Mouse (Mus musculus) G1E (cell line): ENCODE measurements around the gene Phgr1. TPM values are rescaled to one million over a fixed set of nuclear protein-coding genes. Genes with fewer than 3 reads are reported as not detected.

Source experiments
- ATAC-seq: 2 replicates; pipeline ENCODE4 v1.8.0; 2016; ENCODE audit warnings: mild to moderate bottlenecking; ENCODE audit not compliant: insufficient number of reproducible peaks, poor library complexity, low FRiP score, severe bottlenecking; ENCODE audit errors: extremely low read depth
- DNase-seq: peaks from one replicate; pipeline ENCODE4 v3.0.0; 2012; ENCODE audit warnings: low spot score
- H3K27me3 ChIP-seq: 2 replicates; pipeline ENCODE4 v1.6.1; 2012; ENCODE audit warnings: mild to moderate bottlenecking, low read length, inconsistent platforms; ENCODE audit not compliant: insufficient read depth
- H3K36me3 ChIP-seq: replicated peaks from 2 replicates; pipeline ENCODE3; 2012; ENCODE audit warnings: mild to moderate bottlenecking, inconsistent platforms
- H3K4me1 ChIP-seq: 2 replicates; pipeline ENCODE4 v1.6.1; 2012; ENCODE audit warnings: low read depth, low read length, inconsistent platforms, mixed read lengths; ENCODE audit not compliant: insufficient read depth
- H3K4me3 ChIP-seq: 2 replicates; pipeline ENCODE4 v1.5.1; 2012; ENCODE audit warnings: low read depth, mild to moderate bottlenecking, inconsistent platforms, low read length, moderate library complexity, mixed read lengths
- H3K9me3 ChIP-seq: replicated peaks from 2 replicates; pipeline ENCODE4 v1.6.1; 2012; ENCODE audit warnings: inconsistent platforms
- CTCF ChIP-seq: IDR thresholded peaks from 2 replicates; pipeline ENCODE4 v1.5.1; 2012; ENCODE audit warnings: low read depth, low read length, inconsistent platforms, mixed read lengths
- GATA1 ChIP-seq: IDR thresholded peaks from 2 replicates; pipeline ENCODE4 v1.6.1; 2012; ENCODE audit warnings: borderline replicate concordance, low read length, inconsistent platforms, mixed read lengths
- GATA2 ChIP-seq: IDR thresholded peaks from 2 replicates; pipeline ENCODE4 v1.6.1; 2012; ENCODE audit warnings: low read depth, low read length, inconsistent platforms, borderline replicate concordance
- POLR2AphosphoS5 ChIP-seq: IDR thresholded peaks from 2 replicates; pipeline ENCODE4 v1.6.1; 2012; ENCODE audit warnings: low read depth, low read length, inconsistent platforms; ENCODE audit not compliant: insufficient replicate concordance
- TAL1 ChIP-seq: conservative IDR thresholded peaks from 2 replicates; pipeline ENCODE4 v1.6.1; 2012; ENCODE audit warnings: low read depth, low read length, inconsistent platforms, mixed read lengths
- polyA plus RNA-seq: library from polyadenylated mRNA; stranded (reverse); fragments of >175 nt; gene quantifications from 2 replicates; pipeline ENCODE4 v1.2.3, GENCODE M21; 2012
- total RNA-seq, 2 experiments: library from RNA; stranded (forward) in 1 of 2; stranded (reverse) in 1 of 2; fragments of 200-1000 nt in 1 of 2; fragments of >200 nt in 1 of 2; fragmentation: Nextera tagmentation in 1 of 2; gene quantifications; 2 replicates each; pipeline ENCODE4 v1.2.3; 2014 to 2017

The Phgr1 gene
- total and polyA plus RNA-seq, 3 experiments, result not detected

- no peak for ATAC-seq
- TF ChIP-seq GATA1 (no peak), POLR2AphosphoS5 (no peak), CTCF (no peak), TAL1 (no peak), GATA2 (no peak)
- DNase-seq, result no peak
- peaks cover 10% of the 10 kb centered on the region for H3K27me3 ChIP-seq
- H3K36me3 ChIP-seq, result no peaks in the 10 kb centered on the region
- no peak overlapping the region for H3K4me3 ChIP-seq
- H3K9me3 ChIP-seq, result no peaks in the 10 kb centered on the region
- peaks cover 26% of the 10 kb centered on the region for H3K4me1 ChIP-seq
Observed at GRCm38 (mm10) chr2:118741183-118741582, 31.4 kb upstream of the Phgr1 start.

GRCm38 (mm10) chr2:118743261-118743943 lies 29.2 kb upstream of the Phgr1 start:
- Histone ChIP-seq H3K4me1 (peaks cover 43% of the 10 kb centered on the region), H3K4me3 (no peak overlapping the region), H3K36me3 (peaks cover 12% of the 10 kb centered on the region), H3K9me3 (no peaks in the 10 kb centered on the region), H3K27me3 (peaks cover 9% of the 10 kb centered on the region)
- ATAC-seq (0 out of 2 replicates have a peak, but pooled peaks have one; percentile 24), DNase-seq (peak; percentile 69)
- no peak for TF ChIP-seq POLR2AphosphoS5
- TF ChIP-seq CTCF, result peak; percentile 36; the same call in 1 of the 2 replicates

- ATAC-seq (no peak), DNase-seq (no peak)
- Histone ChIP-seq H3K36me3 (peaks cover 24% of the 10 kb centered on the region), H3K9me3 (no peaks in the 10 kb centered on the region), H3K4me3 (peak overlapping the region; percentile 93; the same call in 1 of the 2 replicates), H3K4me1 (peaks cover 54% of the 10 kb centered on the region), H3K27me3 (peaks cover 9% of the 10 kb centered on the region)
- TF ChIP-seq GATA1 (no peak), GATA2 (no peak), TAL1 (no peak), CTCF (no peak)
Observed at GRCm38 (mm10) chr2:118744621-118745020, 27.9 kb upstream of the Phgr1 start.

- no peaks in the 10 kb centered on the region for H3K9me3 ChIP-seq
- peaks cover 52% of the 10 kb centered on the region for H3K4me1 ChIP-seq
- TF ChIP-seq GATA2, result no peak
- TF ChIP-seq TAL1, result no peak
- TF ChIP-seq CTCF, result no peak
- TF ChIP-seq GATA1, result no peak
- TF ChIP-seq POLR2AphosphoS5, result no peak
- H3K4me3 ChIP-seq, result peak within 1 kb of the TSS; percentile 93
- peaks cover 31% of the 10 kb centered on the region for H3K36me3 ChIP-seq
- peaks cover 9% of the 10 kb centered on the region for H3K27me3 ChIP-seq
- ATAC-seq (peak; percentile 76), DNase-seq (peak; percentile 97)
Observed at GRCm38 (mm10) chr2:118745232-118745884, 27.2 kb upstream of the Phgr1 start, which contains the start of gene Inafm2. Gene Inafm2, plus strand, starts transcription at chr2:118745758.

- Histone ChIP-seq H3K9me3 (no peaks in the 10 kb centered on the region), H3K27me3 (peaks cover 9% of the 10 kb centered on the region), H3K4me3 (peak overlapping the region; percentile 93), H3K4me1 (peaks cover 51% of the 10 kb centered on the region), H3K36me3 (peaks cover 38% of the 10 kb centered on the region)
- 0 out of 2 replicates have a peak, but pooled peaks have one; percentile 16 for ATAC-seq
- DNase-seq, result peak; percentile 60
- TF ChIP-seq TAL1, result no peak
- no peak for TF ChIP-seq GATA2
- no peak for TF ChIP-seq POLR2AphosphoS5
- TF ChIP-seq GATA1, result no peak
- TF ChIP-seq CTCF, result no peak
Observed at GRCm38 (mm10) chr2:118745915-118746901, 26.4 kb upstream of the Phgr1 start.

- H3K4me1 ChIP-seq, result peaks cover 61% of the 10 kb centered on the region
- H3K27me3 ChIP-seq, result peaks cover 2% of the 10 kb centered on the region
- ATAC-seq (no peak), DNase-seq (no peak)
- peaks cover 50% of the 10 kb centered on the region for H3K36me3 ChIP-seq
- no peaks in the 10 kb centered on the region for H3K9me3 ChIP-seq
- peak overlapping the region; percentile 93; the same call in 1 of the 2 replicates for H3K4me3 ChIP-seq
- TF ChIP-seq TAL1 (no peak), CTCF (no peak), GATA2 (no peak), POLR2AphosphoS5 (no peak), GATA1 (no peak)
Observed at GRCm38 (mm10) chr2:118747301-118747960, 25.1 kb upstream of the Phgr1 start.
